Mouse (Mus musculus) frontal cortex, postnatal 25 days (tissue): ENCODE results near the gene Pdss2.
A peak's percentile ranks its signal among the peaks of the same experiment; 100 is the strongest.

Experiments
- DNase-seq, 2 experiments: peaks; one replicate each; pipeline ENCODE4 v3.0.0; 2022; ENCODE audit warnings: low spot score in 2 of 2

Pdss2 gene

GRCm38 (mm10) chr10:43439492-43439941, 218.2 kb downstream of the Pdss2 start:
- DNase-seq: no peak

- DNase-seq: no peak
These were observed 218.8 kb downstream of the Pdss2 start for GRCm38 (mm10) chr10:43440050-43440449.

- DNase-seq: no peak
These were observed 219.9 kb downstream of the Pdss2 start for GRCm38 (mm10) chr10:43440981-43441740.

GRCm38 (mm10) chr10:43448656-43449055, 227.4 kb downstream of the Pdss2 start:
- no peak for DNase-seq

- peak; percentile 62 to 66 for DNase-seq
These were observed 230.8 kb downstream of the Pdss2 start for GRCm38 (mm10) chr10:43451848-43452662.

GRCm38 (mm10) chr10:43452663-43452996, 231.3 kb downstream of the Pdss2 start:
- no peak for DNase-seq

GRCm38 (mm10) chr10:43454219-43454618, 232.9 kb downstream of the Pdss2 start:
- no peak for DNase-seq

- DNase-seq: no peak
These were observed 233.4 kb downstream of the Pdss2 start for GRCm38 (mm10) chr10:43454671-43455070.

- no peak for DNase-seq
These were observed 241.5 kb downstream of the Pdss2 start for GRCm38 (mm10) chr10:43462821-43463220.

- DNase-seq: no peak
These were observed 241.9 kb downstream of the Pdss2 start for GRCm38 (mm10) chr10:43463227-43463626.

- no peak for DNase-seq
These were observed 244.9 kb downstream of the Pdss2 start for GRCm38 (mm10) chr10:43466223-43466622.

GRCm38 (mm10) chr10:43467659-43468058, 246.4 kb downstream of the Pdss2 start:
- no peak for DNase-seq

GRCm38 (mm10) chr10:43468293-43468692, 247.0 kb downstream of the Pdss2 start:
- DNase-seq: no peak

- DNase-seq: peak in 1 of 2 experiments; percentile 25
These were observed 254.1 kb downstream of the Pdss2 start for GRCm38 (mm10) chr10:43475376-43475775.

- DNase-seq: no peak
These were observed 256.2 kb downstream of the Pdss2 start for GRCm38 (mm10) chr10:43477459-43477858.

GRCm38 (mm10) chr10:43477865-43478681, 256.8 kb downstream of the Pdss2 start:
- peak in 1 of 2 experiments; percentile 19 for DNase-seq

GRCm38 (mm10) chr10:43478751-43479435, 257.6 kb downstream of the Pdss2 start, which contains the start of gene Bend3:
TSS of gene Bend3 (plus strand) at chr10:43478831.
- DNase-seq: peak; percentile 31 to 39

GRCm38 (mm10) chr10:43479436-43480157, 258.3 kb downstream of the Pdss2 start:
- peak; percentile 41 to 67 for DNase-seq

- DNase-seq: no peak
These were observed 259.1 kb downstream of the Pdss2 start for GRCm38 (mm10) chr10:43480227-43480849.

- no peak for DNase-seq
These were observed 259.9 kb downstream of the Pdss2 start for GRCm38 (mm10) chr10:43481179-43481578.
